Mouse (Mus musculus): ENCODE measurements around the gene Sec61g. TPM values are rescaled to one million over a fixed set of nuclear protein-coding genes. Genes with fewer than 3 reads are reported as not detected.

Sec61g gene
- 10 to 100 TPM; 15.2 to 20.2 TPM for total RNA-seq (2023)

DNA sequence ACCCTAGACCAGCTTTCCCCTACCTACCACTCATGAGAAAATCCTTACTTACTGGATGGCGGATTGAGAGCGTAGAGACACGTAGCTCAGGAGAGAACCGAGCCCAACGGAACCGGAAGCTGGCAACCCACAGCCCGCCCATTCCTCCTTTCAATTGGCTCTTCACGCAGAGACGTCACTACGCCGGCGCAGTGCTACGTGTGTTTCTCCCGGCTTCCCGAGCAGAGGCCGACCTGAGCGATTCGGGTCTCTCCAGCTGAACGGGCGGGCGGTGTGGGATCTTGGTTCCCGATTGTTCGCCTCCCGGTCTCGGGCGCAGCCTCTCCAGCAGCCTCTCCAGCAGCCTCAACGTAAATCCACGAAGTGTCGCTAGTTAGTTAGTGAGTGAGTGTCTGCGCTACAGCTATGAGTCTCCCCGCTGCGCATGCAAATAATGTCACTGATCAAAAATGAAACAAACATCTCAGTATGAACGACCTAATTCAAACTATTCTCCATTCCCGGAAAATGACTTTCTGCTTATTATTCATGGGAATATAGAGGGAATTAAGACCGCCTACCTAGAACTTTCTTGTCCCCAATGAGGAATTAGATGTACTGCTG, at the start of gene Sec61g:
TSS of gene Sec61g (minus strand) at position 433 of the 603 bp plus-strand sequence.

Other genes starting within 250 kb of the Sec61g start
- under 1 TPM; 0.12 to 0.18 TPM for gene Egfr, start 243.7 kb upstream of the Sec61g start, total RNA-seq (2023)

Measured in monocyte, adult 59 days (primary cell).